Mouse (Mus musculus) hindbrain, embryonic 16.5 days (tissue): ENCODE data around the gene Zdhhc12. TPM values are rescaled to one million over a fixed set of nuclear protein-coding genes. Genes with fewer than 3 reads are reported as not detected.

Source experiments
- ATAC-seq: fragments of 200-750 bp; cut with Nextera tagmentation; 2 replicates; pipeline ENCODE4 v1.8.0; 2017; ENCODE audit warnings: moderate TSS enrichment, moderate library complexity
- H3K27ac ChIP-seq: fragments of 300-500 bp; sonication (generic); 2 replicates; pipeline ENCODE4 v1.5.1; 2014; ENCODE audit warnings: low read depth, mild to moderate bottlenecking, control low read depth, low read length, moderate library complexity
- H3K27me3 ChIP-seq: fragments of 300-500 bp; sonication (generic); replicated peaks from 2 replicates; pipeline ENCODE4 v1.6.1; 2014; ENCODE audit warnings: low read length; ENCODE audit not compliant: control insufficient read depth, insufficient read depth
- H3K36me3 ChIP-seq: fragments of 300-500 bp; sonication (generic); 2 replicates; pipeline ENCODE4 v1.6.1; 2014; ENCODE audit warnings: mild to moderate bottlenecking, low read length, moderate library complexity, mixed read lengths; ENCODE audit not compliant: control insufficient read depth, insufficient read depth
- H3K4me1 ChIP-seq: fragments of 300-500 bp; sonication (generic); 2 replicates; pipeline ENCODE4 v1.6.1; 2014; ENCODE audit warnings: low read depth, low read length; ENCODE audit not compliant: control insufficient read depth, insufficient read depth
- H3K4me2 ChIP-seq: fragments of 300-500 bp; sonication (generic); 2 replicates; pipeline ENCODE4 v1.6.1; 2014; ENCODE audit warnings: mild to moderate bottlenecking, low read length, control low read depth, moderate library complexity
- H3K4me3 ChIP-seq: fragments of 300-500 bp; sonication (generic); 2 replicates; pipeline ENCODE4 v1.5.1; 2014; ENCODE audit warnings: mild to moderate bottlenecking, low read length, control low read depth, moderate library complexity
- H3K9ac ChIP-seq: fragments of 300-500 bp; sonication (generic); 2 replicates; pipeline ENCODE4 v1.6.1; 2014; ENCODE audit warnings: low read depth, mild to moderate bottlenecking, control low read depth, low read length, moderate library complexity
- H3K9me3 ChIP-seq: fragments of 300-500 bp; sonication (generic); 2 replicates; pipeline ENCODE4 v1.6.1; 2014; ENCODE audit warnings: mild to moderate bottlenecking, low read length, moderate library complexity; ENCODE audit not compliant: control insufficient read depth
- WGBS: fragments of 180-500 bp; shearing (Covaris S2); extraction: QIAGEN DNeasy Blood & Tissue Kit; methylation state at CpG from one replicate; pipeline ENCODE4 v1.1.7; 2014; 5-methylcytosine and 5-hydroxymethylcytosine counted together
- polyA plus RNA-seq: library from polyadenylated mRNA; unstranded; fragments of >200 nt; fragmentation: Nextera tagmentation; extraction: Ambion mirVana; gene quantifications from 2 replicates; pipeline ENCODE4 v1.2.1, GENCODE M21; 2015

Gene Zdhhc12
- polyA plus RNA-seq, 1 experiment from 2014 or later: 31.3 TPM

DNA sequence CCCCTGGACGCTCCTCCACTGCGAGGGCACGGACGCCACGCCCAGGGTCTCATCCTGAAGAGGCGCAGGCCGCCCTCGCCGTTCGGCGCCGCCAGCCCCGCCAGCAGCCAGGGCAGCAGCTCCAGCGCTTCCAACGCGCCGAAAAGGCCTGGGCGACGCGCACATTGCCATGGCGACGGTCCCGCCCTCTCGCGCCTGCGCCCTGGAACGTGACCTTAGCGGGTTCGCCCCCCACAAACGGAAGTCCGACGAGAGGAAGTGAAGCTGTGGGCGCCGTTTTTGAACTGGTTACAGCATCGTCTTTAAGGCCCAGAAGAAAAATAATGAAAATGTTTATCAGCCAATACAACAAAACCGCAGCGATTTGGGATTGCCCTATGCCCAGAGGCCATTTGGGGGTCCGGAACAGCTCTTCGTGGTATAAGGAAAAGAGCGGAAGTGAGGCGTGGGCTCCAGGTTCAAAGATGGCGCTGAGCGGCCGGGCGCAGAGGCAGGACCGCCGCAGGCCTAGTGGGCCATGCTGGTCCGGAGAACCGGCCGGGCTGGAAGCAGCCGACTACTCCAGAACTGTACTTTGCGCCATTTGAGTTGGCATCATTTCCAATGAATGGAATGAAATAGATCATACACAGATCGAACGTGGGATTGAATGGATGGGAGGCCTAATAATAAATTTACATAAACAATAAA lies 44.6 kb downstream of the Zdhhc12 start, which contains the start of gene Wdr34:
TSS of gene Wdr34 (minus strand) at position 183 of the 690 bp plus-strand sequence.
- Histone ChIP-seq H3K4me3 (peak within 1 kb of the TSS; percentile 66), H3K36me3 (no peaks in the 10 kb centered on the region), H3K9ac (peak within 1 kb of the TSS; percentile 73), H3K4me2 (peak within 1 kb of the TSS; percentile 65), H3K27me3 (no peaks in the 10 kb centered on the region; the same call in 1 of the 2 replicates), H3K27ac (peak within 1 kb of the TSS; percentile 97), H3K4me1 (peaks cover 8% of the 10 kb centered on the region; the same call in 1 of the 2 replicates), H3K9me3 (no peaks in the 10 kb centered on the region)
- under 1% methylated on average over 54 of the region's 54 CpGs for WGBS
- peak; percentile 95 for ATAC-seq

DNA sequence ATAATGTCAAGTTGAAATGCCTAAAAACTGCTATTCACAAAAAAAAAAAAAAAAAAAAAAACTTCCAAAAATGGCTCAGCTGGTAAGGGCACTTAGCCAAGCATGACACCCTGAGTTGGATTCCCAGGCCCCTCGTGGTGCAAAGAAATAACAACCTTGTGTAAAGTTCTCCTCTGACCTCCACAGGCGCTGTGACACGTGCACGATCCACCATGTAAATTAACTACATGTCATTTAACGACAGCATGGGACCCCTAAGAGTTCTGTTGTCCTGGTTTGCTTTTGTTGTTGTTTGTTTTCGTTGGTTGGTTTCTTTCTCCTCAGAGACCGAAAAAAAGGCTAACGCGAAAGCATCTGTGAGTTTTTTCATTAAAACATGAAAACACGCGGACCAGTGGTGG lies 45.3 kb downstream of the Zdhhc12 start:
- no peak for ATAC-seq

DNA sequence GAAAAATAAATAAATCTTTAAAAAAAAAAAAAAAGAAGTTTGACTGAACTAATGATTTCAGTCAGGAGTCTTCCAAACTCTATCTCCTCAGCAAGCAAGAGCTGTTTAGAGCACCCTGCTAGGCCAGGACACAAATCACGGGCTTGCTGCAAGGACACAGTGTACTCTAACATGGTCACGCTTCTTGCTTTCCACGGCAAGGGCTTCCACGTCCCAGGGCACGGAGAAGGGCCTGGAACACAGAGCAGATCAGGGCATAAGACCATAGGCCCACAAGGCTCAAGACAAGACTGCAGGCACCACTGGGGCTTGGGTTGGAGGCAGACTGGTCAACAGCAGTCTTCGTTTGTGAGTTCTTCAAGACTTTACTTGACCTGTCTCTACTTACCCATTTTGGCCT lies 46.3 kb downstream of the Zdhhc12 start:
- Histone ChIP-seq H3K4me2 (no peak overlapping the region), H3K4me3 (no peak overlapping the region), H3K36me3 (no peaks in the 10 kb centered on the region), H3K9ac (no peak overlapping the region), H3K27me3 (no peaks in the 10 kb centered on the region), H3K27ac (no peak overlapping the region), H3K4me1 (peaks cover 8% of the 10 kb centered on the region; the same call in 1 of the 2 replicates), H3K9me3 (no peaks in the 10 kb centered on the region)
- ATAC-seq: no peak
- 97% methylated on average over 6 of the region's 6 CpGs for WGBS

More for the DNA sequence above, 45.3 kb downstream of the Zdhhc12 start:
- H3K9me3 ChIP-seq: no peaks in the 10 kb centered on the region
- H3K9ac ChIP-seq: peak overlapping the region; percentile 73
- H3K4me2 ChIP-seq: peak overlapping the region; percentile 65
- WGBS: 52% methylated on average over 11 of the region's 11 CpGs
- peaks cover 8% of the 10 kb centered on the region; the same call in 1 of the 2 replicates for H3K4me1 ChIP-seq
- no peaks in the 10 kb centered on the region for H3K27me3 ChIP-seq
- no peaks in the 10 kb centered on the region for H3K36me3 ChIP-seq
- H3K27ac ChIP-seq: peak overlapping the region; percentile 97
- peak overlapping the region; percentile 66 for H3K4me3 ChIP-seq

DNA sequence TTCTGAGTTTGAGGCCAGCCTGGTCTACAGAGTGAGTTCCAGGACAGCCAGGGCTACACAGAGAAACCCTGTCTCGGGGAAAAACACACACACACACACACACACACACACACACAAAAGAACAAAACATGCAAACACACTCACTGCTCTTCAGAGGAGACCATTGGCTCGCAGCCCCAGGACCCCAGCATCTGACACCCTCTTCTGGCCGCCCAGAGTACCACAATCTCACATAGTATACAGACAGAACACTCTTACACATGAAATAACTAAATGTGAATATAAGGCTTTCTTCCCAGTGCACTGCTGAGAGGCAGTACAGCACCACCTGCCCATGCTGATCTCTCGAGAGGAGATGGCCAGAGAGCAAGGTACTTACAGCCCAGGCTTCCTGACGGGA lies 48.9 kb downstream of the Zdhhc12 start:
- 86% methylated on average over 5 of the region's 5 CpGs for WGBS
- Histone ChIP-seq H3K9me3 (no peaks in the 10 kb centered on the region), H3K27me3 (no peaks in the 10 kb centered on the region), H3K27ac (no peak overlapping the region), H3K4me1 (peaks cover 8% of the 10 kb centered on the region; the same call in 1 of the 2 replicates), H3K36me3 (peaks cover 2% of the 10 kb centered on the region; the same call in 1 of the 2 replicates), H3K9ac (no peak overlapping the region), H3K4me3 (no peak overlapping the region), H3K4me2 (no peak overlapping the region)
- no peak for ATAC-seq

DNA sequence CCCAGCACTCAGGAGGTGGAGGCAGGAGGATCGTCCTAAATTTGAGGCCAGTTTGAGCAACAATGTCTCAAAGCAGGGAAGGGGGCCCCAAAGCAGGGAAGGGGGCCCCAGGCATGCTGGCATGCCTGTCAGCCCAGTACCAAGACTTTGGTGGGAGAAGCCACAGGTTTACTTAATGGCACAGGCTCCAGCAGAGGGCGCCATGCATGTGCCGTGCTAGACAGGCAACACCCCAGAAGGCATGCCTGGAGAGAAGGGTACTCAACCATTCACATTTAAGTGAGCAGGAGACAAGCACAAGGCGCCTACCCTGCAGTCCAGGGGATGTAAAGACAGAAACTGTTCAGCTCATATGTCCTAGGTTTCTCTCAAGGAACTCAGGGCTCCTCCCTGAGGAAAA lies 51.0 kb downstream of the Zdhhc12 start:
- no peaks in the 10 kb centered on the region for H3K27me3 ChIP-seq
- no peaks in the 10 kb centered on the region for H3K9me3 ChIP-seq
- H3K9ac ChIP-seq: no peak overlapping the region
- no peak for ATAC-seq
- peaks cover 1% of the 10 kb centered on the region; the same call in 1 of the 2 replicates for H3K4me1 ChIP-seq
- no peak overlapping the region for H3K4me2 ChIP-seq
- 7% methylated on average over 4 of the region's 4 CpGs for WGBS
- no peak overlapping the region for H3K4me3 ChIP-seq
- H3K36me3 ChIP-seq: peaks cover 3% of the 10 kb centered on the region
- H3K27ac ChIP-seq: no peak overlapping the region

Other genes with a start within 250 kb of the Zdhhc12 start
- 22.6 and 25.8 TPM in 2 replicates for gene Cercam, start 224.5 kb downstream of the Zdhhc12 start, polyA plus RNA-seq
- gene Odf2, start 204.4 kb downstream of the Zdhhc12 start, polyA plus RNA-seq: 61.0 and 61.2 TPM in 2 replicates
- 59.6 and 66.0 TPM in 2 replicates for gene Gle1, start 158.2 kb downstream of the Zdhhc12 start, polyA plus RNA-seq
- 234 and 268 TPM in 2 replicates for gene Sptan1, start 128.1 kb downstream of the Zdhhc12 start, polyA plus RNA-seq
- gene Wdr34, start 44.8 kb downstream of the Zdhhc12 start, polyA plus RNA-seq: 76.4 and 78.1 TPM in 2 replicates
- gene Set, start 36.3 kb downstream of the Zdhhc12 start, polyA plus RNA-seq: 284 and 285 TPM in 2 replicates
- gene Pkn3, start 16.0 kb downstream of the Zdhhc12 start, polyA plus RNA-seq: 1.6 and 2.1 TPM in 2 replicates
- gene Zer1, start 30.9 kb upstream of the Zdhhc12 start, polyA plus RNA-seq: 10.4 and 11.3 TPM in 2 replicates
- 8.8 and 10.0 TPM in 2 replicates for gene Tbc1d13, start 40.1 kb upstream of the Zdhhc12 start, polyA plus RNA-seq
- gene Endog, start 77.8 kb upstream of the Zdhhc12 start, polyA plus RNA-seq: 24.0 and 29.2 TPM in 2 replicates
- 71.2 and 72.4 TPM in 2 replicates for gene Spout1, start 84.8 kb upstream of the Zdhhc12 start, polyA plus RNA-seq
- gene Kyat1, start 112.2 kb upstream of the Zdhhc12 start, polyA plus RNA-seq: 14.8 and 15.2 TPM in 2 replicates
- 53.6 and 56.9 TPM in 2 replicates for gene Lrrc8a, start 144.1 kb upstream of the Zdhhc12 start, polyA plus RNA-seq
- 0.15 and 0.16 TPM in 2 replicates for gene Gm28035, start 146.9 kb upstream of the Zdhhc12 start, polyA plus RNA-seq
- 5.9 and 7.0 TPM in 2 replicates for gene Phyhd1, start 172.6 kb upstream of the Zdhhc12 start, polyA plus RNA-seq
- not detected in 2 replicates for gene Gm28038, start 187.4 kb upstream of the Zdhhc12 start, polyA plus RNA-seq
- 44.9 and 45.8 TPM in 2 replicates for gene Dolk, start 192.7 kb upstream of the Zdhhc12 start, polyA plus RNA-seq
- gene Nup188, start 192.7 kb upstream of the Zdhhc12 start, polyA plus RNA-seq: 15.8 and 23.4 TPM in 2 replicates